Mouse (Mus musculus): Measurements from ENCODE around the gene Bicc1.

GRCm38 (mm10) chr10:70950105-70950424 lies 209.4 kb downstream of the Bicc1 start:
- no peak for TF ChIP-seq CTCF (IDR thresholded peaks at IDR 0.05 in 2 of 3, conservative IDR thresholded peaks at IDR 0.05 in 1 of 3; ENCODE audit: control insufficient read depth in 1 of 3, insufficient read depth in 1 of 3, low read depth in 2 of 3, low read length in 3 of 3, poor library complexity in 1 of 3, severe bottlenecking in 1 of 3)
- TF ChIP-seq POLR2A (IDR thresholded peaks at IDR 0.05; ENCODE audit: control insufficient read depth in 1 of 2, insufficient read depth in 1 of 2, low read depth in 1 of 2, low read length in 2 of 2, poor library complexity in 1 of 2) = no peak

Data from MEL (cell line).